Mouse (Mus musculus) embryonic facial prominence, embryonic 11.5 days (tissue): ENCODE results near the gene 4933424G06Rik. TPM values are rescaled to one million over a fixed set of nuclear protein-coding genes. Genes with fewer than 3 reads are reported as not detected.

Experiments
- ATAC-seq: fragments of 200-750 bp; cut with Nextera tagmentation; replicated peaks from 2 replicates; pipeline ENCODE4 v1.8.0; 2017; ENCODE audit warnings: low read depth; ENCODE audit not compliant: insufficient number of reproducible peaks, low FRiP score, low TSS enrichment
- DNase-seq: peaks from one replicate; pipeline ENCODE4 v3.0.0-alpha.2; 2015; ENCODE audit warnings: low spot score
- H3K27ac ChIP-seq: fragments of 300-500 bp; sonication (generic); replicated peaks from 2 replicates; pipeline ENCODE4 v1.5.1; 2014; ENCODE audit warnings: mild to moderate bottlenecking, low read depth, low read length, control low read depth
- H3K27me3 ChIP-seq: fragments of 300-500 bp; sonication (generic); 2 replicates; pipeline ENCODE4 v1.6.1; 2014; ENCODE audit warnings: mild to moderate bottlenecking, low read length, moderate library complexity, mixed read lengths; ENCODE audit not compliant: control insufficient read depth, insufficient read depth
- H3K36me3 ChIP-seq: fragments of 300-500 bp; sonication (generic); replicated peaks from 2 replicates; pipeline ENCODE4 v1.6.1; 2014; ENCODE audit warnings: low read depth, mild to moderate bottlenecking, low read length, moderate library complexity, mixed read lengths; ENCODE audit not compliant: control insufficient read depth, insufficient read depth
- H3K4me1 ChIP-seq: fragments of 300-500 bp; sonication (generic); 2 replicates; pipeline ENCODE4 v1.6.1; 2014; ENCODE audit warnings: low read length, mixed read lengths; ENCODE audit not compliant: control insufficient read depth, insufficient read depth
- H3K4me2 ChIP-seq: fragments of 300-500 bp; sonication (generic); 2 replicates; pipeline ENCODE4 v1.6.1; 2014; ENCODE audit warnings: low read depth, mild to moderate bottlenecking, control low read depth, low read length, moderate library complexity
- H3K4me3 ChIP-seq: fragments of 300-500 bp; sonication (generic); 2 replicates; pipeline ENCODE4 v1.5.1; 2014; ENCODE audit warnings: low read depth, low read length, control low read depth
- H3K9ac ChIP-seq: fragments of 300-500 bp; sonication (generic); replicated peaks from 2 replicates; pipeline ENCODE4 v1.6.1; 2014; ENCODE audit warnings: mild to moderate bottlenecking, control low read depth, low read length
- H3K9me3 ChIP-seq: fragments of 300-500 bp; sonication (generic); replicated peaks from 2 replicates; pipeline ENCODE4 v1.6.1; 2016; ENCODE audit warnings: mild to moderate bottlenecking, low read length, inconsistent platforms, mixed read lengths; ENCODE audit not compliant: control insufficient read depth
- WGBS: fragments of 180-500 bp; shearing (Covaris S2); extraction: QIAGEN DNeasy Blood & Tissue Kit; methylation state at CpG from one replicate; pipeline ENCODE4 v1.1.7; 2014; 5-methylcytosine and 5-hydroxymethylcytosine counted together
- polyA plus RNA-seq: library from polyadenylated mRNA; unstranded; fragments of >200 nt; fragmentation: Nextera tagmentation; extraction: Ambion mirVana; gene quantifications from 2 replicates; pipeline ENCODE4 v1.2.1, GENCODE M21; 2014

4933424G06Rik gene
- polyA plus RNA-seq, 1 experiment from 2014 or later, result 0.31 TPM

DNA sequence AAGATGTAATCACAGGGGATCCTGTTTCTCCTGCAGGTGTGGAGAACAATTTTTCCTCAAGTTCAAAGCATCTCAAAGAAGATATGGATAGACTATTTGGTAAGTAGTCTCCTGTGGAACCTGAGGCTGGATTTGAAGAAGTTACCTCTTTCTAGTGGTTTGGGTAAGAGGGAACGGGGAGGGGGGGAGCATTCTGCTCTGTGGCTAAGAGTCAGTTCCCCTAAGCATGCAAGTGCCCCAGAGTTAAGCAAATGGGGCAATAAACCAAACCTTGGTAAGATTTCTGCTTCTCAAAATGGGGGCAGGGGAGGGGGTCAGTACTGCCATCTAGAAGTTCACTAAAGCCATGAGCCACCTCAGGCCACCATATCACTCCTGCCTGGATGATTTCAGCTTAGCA is 8.8 kb downstream of the 4933424G06Rik start:
- H3K4me2 ChIP-seq, result no peak overlapping the region
- no peak for ATAC-seq
- no peak overlapping the region for H3K4me3 ChIP-seq
- no peaks in the 10 kb centered on the region for H3K36me3 ChIP-seq
- no peak overlapping the region for H3K9ac ChIP-seq
- no peak overlapping the region for H3K27ac ChIP-seq
- H3K27me3 ChIP-seq, result no peaks in the 10 kb centered on the region
- 92% methylated on average over 1 of the region's 1 CpGs for WGBS
- H3K9me3 ChIP-seq, result no peaks in the 10 kb centered on the region
- DNase-seq, result no peak
- H3K4me1 ChIP-seq, result no peaks in the 10 kb centered on the region

DNA sequence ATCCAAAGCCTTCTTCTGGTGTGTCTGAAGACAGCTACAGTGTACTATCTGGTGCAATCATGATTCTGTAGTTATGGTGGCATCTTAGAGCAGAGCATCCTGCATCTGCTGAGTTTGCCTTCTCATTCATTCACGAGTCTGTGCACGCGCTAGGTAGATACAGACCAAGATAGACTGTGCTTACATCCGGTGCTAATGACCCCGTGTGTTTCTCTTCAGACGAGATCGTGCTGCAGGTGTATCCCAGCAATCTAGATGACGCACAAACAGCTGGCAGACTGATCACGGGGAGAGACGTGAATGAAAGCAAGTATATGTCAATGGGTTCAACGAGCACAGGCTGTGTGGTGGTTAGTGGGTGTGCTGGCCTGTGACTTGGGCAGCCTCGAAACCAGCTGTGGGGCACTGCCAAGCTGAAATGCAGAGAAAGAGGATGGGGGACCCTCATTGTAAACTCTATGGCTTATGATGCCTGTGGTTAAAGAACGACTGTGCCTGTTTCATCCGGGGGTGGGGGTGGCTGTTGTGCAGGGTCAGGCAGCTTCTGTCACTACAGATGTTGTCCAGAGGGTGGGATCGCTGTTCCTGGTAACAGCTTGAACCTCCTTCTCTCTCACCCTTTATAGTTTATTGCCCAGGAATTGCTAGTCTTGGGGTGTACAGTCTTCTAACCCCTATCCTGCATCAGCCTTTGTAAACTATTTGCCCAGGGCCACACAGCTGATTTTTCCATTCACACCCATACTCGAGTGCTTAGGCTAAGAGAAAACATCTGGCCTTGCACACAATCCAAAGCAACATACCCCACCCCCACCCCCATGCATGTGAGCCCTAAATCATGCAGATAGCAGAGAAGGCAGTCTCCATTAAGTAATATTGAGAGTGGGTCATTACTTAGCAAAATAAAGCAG is 13.5 kb downstream of the 4933424G06Rik start:
- DNase-seq (peak; percentile 63), ATAC-seq (no peak)
- no peaks in the 10 kb centered on the region for H3K36me3 ChIP-seq
- H3K4me1 ChIP-seq, result no peaks in the 10 kb centered on the region
- no peaks in the 10 kb centered on the region for H3K9me3 ChIP-seq
- H3K27ac ChIP-seq, result no peak overlapping the region
- H3K4me3 ChIP-seq, result no peak overlapping the region
- peak overlapping the region; percentile 32; the same call in 1 of the 2 replicates for H3K9ac ChIP-seq
- H3K4me2 ChIP-seq, result no peak overlapping the region
- no peaks in the 10 kb centered on the region for H3K27me3 ChIP-seq
- 61% methylated on average over 16 of the region's 16 CpGs for WGBS

DNA sequence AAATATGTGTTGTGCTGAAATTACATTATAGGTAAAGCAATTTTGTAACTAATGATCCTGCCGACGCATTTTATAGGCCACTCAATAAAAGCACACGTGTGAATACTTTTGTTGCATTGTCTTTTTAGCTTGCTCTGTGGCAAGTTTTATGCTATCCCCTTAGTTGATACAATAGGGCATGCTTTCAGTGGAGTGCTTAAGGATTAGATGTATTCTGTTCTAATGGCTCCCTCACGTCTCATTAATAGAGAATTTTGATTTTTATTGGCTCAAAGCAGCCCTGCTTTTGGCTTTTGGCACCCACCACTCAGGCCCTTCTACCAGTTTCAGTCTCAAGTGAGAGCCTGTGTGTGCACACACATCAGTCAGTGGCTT is 14.1 kb downstream of the 4933424G06Rik start:
- no peak overlapping the region for H3K27ac ChIP-seq
- no peaks in the 10 kb centered on the region for H3K9me3 ChIP-seq
- ATAC-seq (no peak), DNase-seq (no peak)
- H3K4me2 ChIP-seq, result no peak overlapping the region
- no peak overlapping the region for H3K9ac ChIP-seq
- no peaks in the 10 kb centered on the region for H3K4me1 ChIP-seq
- no peaks in the 10 kb centered on the region for H3K27me3 ChIP-seq
- H3K4me3 ChIP-seq, result no peak overlapping the region
- 77% methylated on average over 4 of the region's 4 CpGs for WGBS
- H3K36me3 ChIP-seq, result no peaks in the 10 kb centered on the region

DNA sequence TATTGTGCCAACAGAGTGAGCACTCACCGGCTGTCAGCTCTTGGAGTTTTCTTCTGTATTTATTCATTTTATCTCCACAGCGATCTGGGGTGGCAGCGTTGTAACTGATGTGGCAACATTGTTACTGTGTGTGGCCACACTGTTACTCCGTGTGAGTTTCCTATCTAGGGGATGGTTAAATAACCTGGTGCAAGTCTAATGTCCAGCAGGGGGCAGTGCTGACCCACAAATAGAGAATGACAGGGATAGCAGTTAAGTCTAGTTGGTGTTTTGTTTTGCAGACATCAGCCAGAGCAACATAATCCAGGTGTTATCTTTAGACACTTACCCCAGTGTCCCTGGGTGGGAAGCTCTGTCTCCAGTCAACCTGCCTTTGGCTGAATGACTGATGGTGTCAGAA is 27.4 kb downstream of the 4933424G06Rik start:
- Histone ChIP-seq H3K9me3 (no peaks in the 10 kb centered on the region), H3K36me3 (no peaks in the 10 kb centered on the region), H3K4me1 (no peaks in the 10 kb centered on the region), H3K9ac (no peak overlapping the region), H3K27me3 (no peaks in the 10 kb centered on the region), H3K27ac (no peak overlapping the region), H3K4me2 (no peak overlapping the region), H3K4me3 (no peak overlapping the region)
- WGBS, result 17% methylated on average over 4 of the region's 4 CpGs
- ATAC-seq (no peak), DNase-seq (peak; percentile 92)

DNA sequence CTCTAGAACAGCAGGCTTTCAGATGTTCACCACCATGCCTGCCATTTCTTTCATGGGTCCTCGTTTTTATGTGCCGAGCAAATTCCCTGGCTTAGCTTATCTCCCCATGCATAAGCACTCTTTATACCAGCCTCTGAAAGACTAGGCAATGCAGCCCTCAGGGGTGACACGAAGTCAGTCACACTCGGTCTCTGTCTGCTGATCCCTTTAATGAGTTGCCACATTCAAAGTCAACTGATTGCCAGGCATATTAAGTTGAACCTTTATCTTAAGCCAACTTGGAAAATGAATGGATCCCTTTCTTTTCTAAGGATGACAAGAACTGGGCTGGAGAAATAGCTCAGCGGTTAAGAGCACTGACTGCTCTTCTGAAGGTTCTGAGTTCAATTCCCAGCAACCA is 29.3 kb downstream of the 4933424G06Rik start:
- Histone ChIP-seq H3K4me3 (no peak overlapping the region), H3K27me3 (no peaks in the 10 kb centered on the region), H3K4me1 (no peaks in the 10 kb centered on the region), H3K36me3 (no peaks in the 10 kb centered on the region), H3K4me2 (no peak overlapping the region), H3K9me3 (no peaks in the 10 kb centered on the region), H3K9ac (no peak overlapping the region), H3K27ac (no peak overlapping the region)
- no peak for DNase-seq
- WGBS, result 78% methylated on average over 5 of the region's 5 CpGs
- no peak for ATAC-seq

DNA sequence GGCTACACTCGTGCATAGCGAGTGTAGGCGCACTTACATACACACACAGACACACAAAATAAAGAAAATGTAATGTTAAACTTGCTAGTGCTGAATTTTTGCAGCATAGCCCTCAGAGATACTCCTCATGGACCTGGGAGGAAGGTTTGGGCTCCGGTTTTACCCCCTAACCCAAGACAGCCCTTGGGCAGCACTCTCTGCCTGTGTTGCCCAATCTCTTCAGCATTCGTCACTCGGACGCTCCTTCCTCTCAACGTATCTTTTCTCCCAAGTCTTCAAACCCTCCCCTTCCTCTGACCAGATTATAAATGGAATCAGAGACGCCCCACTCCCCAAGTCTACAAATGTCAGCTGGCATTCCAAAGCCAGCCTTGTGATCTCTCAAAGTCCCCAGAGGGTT is 33.1 kb downstream of the 4933424G06Rik start:
- ATAC-seq, result no peak
- no peaks in the 10 kb centered on the region for H3K27me3 ChIP-seq
- no peak overlapping the region for H3K4me3 ChIP-seq
- no peak overlapping the region for H3K4me2 ChIP-seq
- DNase-seq, result no peak
- 82% methylated on average over 9 of the region's 9 CpGs for WGBS
- H3K9me3 ChIP-seq, result no peaks in the 10 kb centered on the region
- H3K36me3 ChIP-seq, result no peaks in the 10 kb centered on the region
- no peak overlapping the region for H3K27ac ChIP-seq
- no peak overlapping the region for H3K9ac ChIP-seq
- H3K4me1 ChIP-seq, result 0 out of 2 replicates have a peak, but pooled peaks cover 2% of the 10 kb centered on the region

DNA sequence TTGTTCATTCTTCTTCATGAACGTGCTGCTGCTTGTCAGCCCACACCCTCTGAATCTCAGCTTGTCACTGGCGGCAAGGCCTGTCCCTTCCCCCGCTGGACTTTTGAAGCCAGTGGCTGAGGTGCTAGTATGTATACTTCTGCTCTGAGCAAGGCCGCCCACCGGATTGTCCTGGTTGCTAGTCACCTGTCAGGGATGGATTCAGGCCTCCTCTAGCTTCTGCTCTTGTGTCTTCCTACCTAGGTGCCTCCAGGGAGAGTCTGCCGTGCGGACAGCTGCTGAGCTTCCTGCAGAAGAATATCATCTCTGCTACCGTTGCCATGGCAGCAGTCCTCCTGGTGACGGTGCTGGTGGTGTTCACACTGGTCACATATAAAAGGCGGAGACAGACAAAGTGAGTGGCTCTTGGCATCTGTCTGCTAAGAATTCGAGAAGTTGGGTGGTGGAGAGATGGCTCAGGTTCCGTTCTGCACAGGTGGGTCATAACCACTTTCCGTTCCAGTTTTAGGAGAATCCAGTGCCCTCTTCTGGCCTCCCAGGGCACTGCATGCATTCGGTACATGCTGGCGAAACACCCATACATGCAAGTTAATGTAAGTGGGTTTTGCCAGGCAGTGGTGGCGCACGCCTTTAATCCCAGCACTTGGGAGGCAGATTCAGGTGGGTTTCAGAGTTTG is 34.5 kb downstream of the 4933424G06Rik start:
- Histone ChIP-seq H3K4me1 (0 out of 2 replicates have a peak, but pooled peaks cover 2% of the 10 kb centered on the region), H3K9me3 (no peaks in the 10 kb centered on the region), H3K27me3 (no peaks in the 10 kb centered on the region), H3K27ac (no peak overlapping the region), H3K4me3 (no peak overlapping the region), H3K9ac (no peak overlapping the region), H3K4me2 (peak overlapping the region; percentile 27), H3K36me3 (no peaks in the 10 kb centered on the region)
- WGBS, result 24% methylated on average over 17 of the region's 17 CpGs
- 0 out of 2 replicates have a peak, but pooled peaks have one; percentile 40 for ATAC-seq
- peak; percentile 83 for DNase-seq

DNA sequence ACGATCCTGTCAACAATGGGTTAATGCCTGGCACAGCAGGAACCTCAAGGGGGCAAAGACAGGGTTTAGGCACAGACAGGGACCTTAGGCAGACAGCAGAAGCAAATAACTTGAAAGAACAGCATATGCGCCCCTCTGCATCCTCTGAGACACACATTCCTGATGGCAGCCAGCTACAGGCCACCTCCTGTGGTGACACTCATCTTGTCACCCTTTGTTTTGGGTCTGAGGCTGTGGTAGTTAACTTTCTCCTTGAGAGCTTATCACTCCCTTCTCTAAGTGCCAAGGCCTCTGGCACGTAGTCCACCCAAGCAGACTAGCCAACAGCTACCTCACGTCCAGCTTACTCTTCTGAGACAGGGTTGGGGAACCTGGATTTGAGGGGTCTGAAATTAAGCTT is 35.7 kb downstream of the 4933424G06Rik start:
- no peak overlapping the region for H3K27ac ChIP-seq
- no peak for ATAC-seq
- H3K4me2 ChIP-seq, result no peak overlapping the region
- H3K36me3 ChIP-seq, result no peaks in the 10 kb centered on the region
- no peak overlapping the region for H3K4me3 ChIP-seq
- no peak for DNase-seq
- 0 out of 2 replicates have a peak, but pooled peaks cover 2% of the 10 kb centered on the region for H3K4me1 ChIP-seq
- no peak overlapping the region for H3K9ac ChIP-seq
- H3K27me3 ChIP-seq, result no peaks in the 10 kb centered on the region
- H3K9me3 ChIP-seq, result no peaks in the 10 kb centered on the region
- WGBS, result 41% methylated on average over 4 of the region's 4 CpGs
